Mouse (Mus musculus) liver, embryonic 14.5 days (tissue): ENCODE measurements around the gene Pepd.

ENCODE experiments used
- CTCF ChIP-seq: IDR thresholded peaks from 2 replicates; pipeline ENCODE4 v1.5.1; 2016; ENCODE audit warnings: antibody characterized with exemption, low read depth, control low read depth
- EP300 ChIP-seq: IDR thresholded peaks from 2 replicates; pipeline ENCODE4 v1.6.1; 2016; ENCODE audit warnings: antibody characterized with exemption, low read depth

DNA sequence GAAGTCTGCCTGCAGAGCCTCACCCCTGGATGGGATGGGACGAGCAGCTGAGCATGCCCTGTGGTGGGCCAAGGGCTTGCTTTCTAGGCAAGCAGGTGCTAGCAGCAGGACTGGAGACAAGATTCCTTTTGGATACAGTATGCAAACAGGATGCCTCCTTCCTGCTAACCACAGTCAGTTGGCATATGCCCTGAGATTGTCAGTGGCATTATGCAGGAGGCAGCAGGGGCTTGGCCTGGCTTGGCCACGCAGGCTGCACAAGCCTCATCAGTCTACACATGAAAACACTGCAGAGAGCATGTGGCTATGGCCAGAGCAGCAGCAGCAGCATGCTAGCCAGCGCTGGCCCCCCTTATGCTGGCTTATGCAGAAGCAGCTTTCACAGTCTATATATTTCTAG lies 76.3 kb downstream of the Pepd start:
- no peak for TF ChIP-seq EP300
- no peak for TF ChIP-seq CTCF
